Mouse (Mus musculus): ENCODE measurements around the gene Col28a1. TPM values are rescaled to one million over a fixed set of nuclear protein-coding genes. Genes with fewer than 3 reads are reported as not detected.
A peak's percentile ranks its signal among the peaks of the same experiment; 100 is the strongest.

Col28a1 gene
- polyA plus RNA-seq, 1 experiment, result 0.17 TPM

GRCm38 (mm10) chr6:8093556-8093955, 98.9 kb downstream of the Col28a1 start:
- Histone ChIP-seq H3K4me3 (replicated peaks; ENCODE audit: extremely low read depth, low read depth, low read length) (no peak overlapping the region), H3K4me1 (ENCODE audit: control insufficient read depth, insufficient read depth, low read length) (peaks cover 4% of the 10 kb centered on the region; the same call in 1 of the 2 replicates)
- WGBS, result 42% methylated on average over 7 of the region's 7 CpGs
- DNase-seq, result no peak
- no peak for TF ChIP-seq CTCF (IDR thresholded peaks at IDR 0.05; ENCODE audit: insufficient read depth, low read length)
- no peak for TF ChIP-seq POLR2A (IDR thresholded peaks at IDR 0.05; ENCODE audit: borderline replicate concordance, extremely low read depth, low read depth, low read length)

GRCm38 (mm10) chr6:8086847-8087246, 105.6 kb downstream of the Col28a1 start:
- 40% methylated on average over 3 of the region's 3 CpGs for WGBS
- no peak for DNase-seq
- peak; percentile 53 for TF ChIP-seq CTCF (IDR thresholded peaks at IDR 0.05; ENCODE audit: insufficient read depth, low read length)
- no peak for TF ChIP-seq POLR2A (IDR thresholded peaks at IDR 0.05; ENCODE audit: borderline replicate concordance, extremely low read depth, low read depth, low read length)

GRCm38 (mm10) chr6:8084806-8085205, 107.6 kb downstream of the Col28a1 start:
- Histone ChIP-seq H3K4me1 (ENCODE audit: control insufficient read depth, insufficient read depth, low read length) (no peaks in the 10 kb centered on the region), H3K4me3 (replicated peaks; ENCODE audit: extremely low read depth, low read depth, low read length) (no peak overlapping the region)
- DNase-seq, result no peak
- 82% methylated on average over 7 of the region's 7 CpGs for WGBS
- TF ChIP-seq POLR2A (IDR thresholded peaks at IDR 0.05; ENCODE audit: borderline replicate concordance, extremely low read depth, low read depth, low read length) (no peak), CTCF (IDR thresholded peaks at IDR 0.05; ENCODE audit: insufficient read depth, low read length) (no peak)

More at GRCm38 (mm10) chr6:8086847-8087246, 105.6 kb downstream of the Col28a1 start:
- no peak overlapping the region for H3K4me3 ChIP-seq (replicated peaks; ENCODE audit: extremely low read depth, low read depth, low read length)
- no peaks in the 10 kb centered on the region for H3K4me1 ChIP-seq (ENCODE audit: control insufficient read depth, insufficient read depth, low read length)

GRCm38 (mm10) chr6:8083196-8083595, 109.2 kb downstream of the Col28a1 start:
- TF ChIP-seq CTCF (IDR thresholded peaks at IDR 0.05; ENCODE audit: insufficient read depth, low read length), result no peak
- no peak for TF ChIP-seq POLR2A (IDR thresholded peaks at IDR 0.05; ENCODE audit: borderline replicate concordance, extremely low read depth, low read depth, low read length)
- no peak for DNase-seq

GRCm38 (mm10) chr6:8077572-8078146, 114.8 kb downstream of the Col28a1 start:
- 42% methylated on average over 5 of the region's 5 CpGs for WGBS
- Histone ChIP-seq H3K4me3 (replicated peaks; ENCODE audit: extremely low read depth, low read depth, low read length) (no peak overlapping the region), H3K4me1 (ENCODE audit: control insufficient read depth, insufficient read depth, low read length) (no peaks in the 10 kb centered on the region)
- no peak for DNase-seq
- TF ChIP-seq CTCF (IDR thresholded peaks at IDR 0.05; ENCODE audit: insufficient read depth, low read length) (no peak), POLR2A (IDR thresholded peaks at IDR 0.05; ENCODE audit: borderline replicate concordance, extremely low read depth, low read depth, low read length) (no peak)

More at GRCm38 (mm10) chr6:8083196-8083595, 109.2 kb downstream of the Col28a1 start:
- Histone ChIP-seq H3K4me3 (replicated peaks; ENCODE audit: extremely low read depth, low read depth, low read length) (no peak overlapping the region), H3K4me1 (ENCODE audit: control insufficient read depth, insufficient read depth, low read length) (no peaks in the 10 kb centered on the region)
- 91% methylated on average over 2 of the region's 2 CpGs for WGBS

GRCm38 (mm10) chr6:8074914-8075313, 117.5 kb downstream of the Col28a1 start:
- whole genome bisulfite sequencing, result 60% methylated on average over 2 of the region's 2 CpGs
- Histone ChIP-seq H3K4me1 (ENCODE audit: control insufficient read depth, insufficient read depth, low read length) (no peaks in the 10 kb centered on the region), H3K4me3 (replicated peaks; ENCODE audit: extremely low read depth, low read depth, low read length) (no peak overlapping the region)
- no peak for DNase-seq
- no peak for TF ChIP-seq POLR2A (IDR thresholded peaks at IDR 0.05; ENCODE audit: borderline replicate concordance, extremely low read depth, low read depth, low read length)
- no peak for TF ChIP-seq CTCF (IDR thresholded peaks at IDR 0.05; ENCODE audit: insufficient read depth, low read length)

- Histone ChIP-seq H3K4me3 (replicated peaks; ENCODE audit: extremely low read depth, low read depth, low read length) (no peak overlapping the region), H3K4me1 (ENCODE audit: control insufficient read depth, insufficient read depth, low read length) (no peaks in the 10 kb centered on the region)
- TF ChIP-seq POLR2A (IDR thresholded peaks at IDR 0.05; ENCODE audit: borderline replicate concordance, extremely low read depth, low read depth, low read length) (no peak), CTCF (IDR thresholded peaks at IDR 0.05; ENCODE audit: insufficient read depth, low read length) (no peak)
- WGBS, result 91% methylated on average over 5 of the region's 5 CpGs
- DNase-seq, result no peak
These were observed 123.4 kb downstream of the Col28a1 start for GRCm38 (mm10) chr6:8068979-8069378.

GRCm38 (mm10) chr6:8068394-8068793, 124.0 kb downstream of the Col28a1 start:
- Histone ChIP-seq H3K4me1 (ENCODE audit: control insufficient read depth, insufficient read depth, low read length) (no peaks in the 10 kb centered on the region), H3K4me3 (replicated peaks; ENCODE audit: extremely low read depth, low read depth, low read length) (no peak overlapping the region)
- DNase-seq, result no peak
- 35% methylated on average over 2 of the region's 2 CpGs for WGBS
- TF ChIP-seq POLR2A (IDR thresholded peaks at IDR 0.05; ENCODE audit: borderline replicate concordance, extremely low read depth, low read depth, low read length), result no peak
- no peak for TF ChIP-seq CTCF (IDR thresholded peaks at IDR 0.05; ENCODE audit: insufficient read depth, low read length)

- Histone ChIP-seq H3K4me3 (replicated peaks; ENCODE audit: extremely low read depth, low read depth, low read length) (no peak overlapping the region), H3K4me1 (ENCODE audit: control insufficient read depth, insufficient read depth, low read length) (no peaks in the 10 kb centered on the region)
- DNase-seq, result no peak
- no peak for TF ChIP-seq CTCF (IDR thresholded peaks at IDR 0.05; ENCODE audit: insufficient read depth, low read length)
- no peak for TF ChIP-seq POLR2A (IDR thresholded peaks at IDR 0.05; ENCODE audit: borderline replicate concordance, extremely low read depth, low read depth, low read length)
- 78% methylated on average over 3 of the region's 3 CpGs for WGBS
These were observed 125.3 kb downstream of the Col28a1 start for GRCm38 (mm10) chr6:8067124-8067523.

GRCm38 (mm10) chr6:8066208-8066607, 126.2 kb downstream of the Col28a1 start:
- TF ChIP-seq CTCF (IDR thresholded peaks at IDR 0.05; ENCODE audit: insufficient read depth, low read length), result no peak
- no peak for TF ChIP-seq POLR2A (IDR thresholded peaks at IDR 0.05; ENCODE audit: borderline replicate concordance, extremely low read depth, low read depth, low read length)
- H3K4me1 ChIP-seq (ENCODE audit: control insufficient read depth, insufficient read depth, low read length), result no peaks in the 10 kb centered on the region
- DNase-seq, result peak; percentile 16
- H3K4me3 ChIP-seq (replicated peaks; ENCODE audit: extremely low read depth, low read depth, low read length), result no peak overlapping the region
- 46% methylated on average over 3 of the region's 3 CpGs for WGBS
